Mouse (Mus musculus) cerebellum, adult 9-10 months (tissue): ENCODE data around the gene Srp54a.
"Not testable (repeated sequence)": the region's sequence is repeated elsewhere in the genome, so short reads cannot be mapped to it uniquely, and the experiment has no call there.

Source experiments
- DNase-seq: peaks from one replicate; pipeline ENCODE4 v3.0.0; 2022

The Srp54a gene

GRCm38 (mm10) chr12:55079726-55080600 is at the start of gene Srp54a, which contains the start of gene 2700097O09Rik:
Srp54a (plus strand) TSS chr12:55080262.
2700097O09Rik (minus strand) TSS chr12:55080110.
- peak; percentile 95 for DNase-seq

- DNase-seq = no peak
Measured at GRCm38 (mm10) chr12:55041011-55041410, 39.1 kb upstream of the Srp54a start.

GRCm38 (mm10) chr12:55049731-55050353 is 30.2 kb upstream of the Srp54a start:
- no peak for DNase-seq

GRCm38 (mm10) chr12:55051210-55052173 is 28.6 kb upstream of the Srp54a start:
- no peak for DNase-seq

- no peak for DNase-seq
Measured at GRCm38 (mm10) chr12:55053267-55053666, 26.8 kb upstream of the Srp54a start.

- no peak for DNase-seq
Measured at GRCm38 (mm10) chr12:55054551-55055241, 25.4 kb upstream of the Srp54a start.

- DNase-seq = no peak
Measured at GRCm38 (mm10) chr12:55056703-55057102, 23.4 kb upstream of the Srp54a start.

- DNase-seq = no peak
Measured at GRCm38 (mm10) chr12:55058865-55059615, 21.0 kb upstream of the Srp54a start.

GRCm38 (mm10) chr12:55059812-55060211 is 20.2 kb upstream of the Srp54a start:
- DNase-seq = no peak

- no peak for DNase-seq
Measured at GRCm38 (mm10) chr12:55060212-55060898, 19.7 kb upstream of the Srp54a start.

GRCm38 (mm10) chr12:55061006-55061405 is 19.1 kb upstream of the Srp54a start:
- no peak for DNase-seq

- no peak for DNase-seq
Measured at GRCm38 (mm10) chr12:55062141-55062540, 17.9 kb upstream of the Srp54a start.

GRCm38 (mm10) chr12:55072495-55072894 is 7.6 kb upstream of the Srp54a start:
- DNase-seq = no peak

GRCm38 (mm10) chr12:55073686-55074085 is 6.4 kb upstream of the Srp54a start:
- no peak for DNase-seq

- peak; percentile 81 for DNase-seq
Measured at GRCm38 (mm10) chr12:55075296-55075695, 4.8 kb upstream of the Srp54a start.

- peak; percentile 8 for DNase-seq
Measured at GRCm38 (mm10) chr12:55078706-55079105, 1.4 kb upstream of the Srp54a start.

- not testable (repeated sequence) for DNase-seq
Measured at GRCm38 (mm10) chr12:55080601-55080942, 510 bp downstream of the Srp54a start.

GRCm38 (mm10) chr12:55092127-55092526 is 12.1 kb downstream of the Srp54a start:
- DNase-seq = not testable (repeated sequence)

- DNase-seq = not testable (repeated sequence)
Measured at GRCm38 (mm10) chr12:55112616-55113015, 32.6 kb downstream of the Srp54a start.

- not testable (repeated sequence) for DNase-seq
Measured at GRCm38 (mm10) chr12:55124242-55124641, 44.2 kb downstream of the Srp54a start, which contains the start of gene Fam177a. Fam177a (plus strand) TSS chr12:55124469.

GRCm38 (mm10) chr12:55124731-55125130 is 44.7 kb downstream of the Srp54a start:
- not testable (repeated sequence) for DNase-seq
